Mouse (Mus musculus) intestine, postnatal 0 days (tissue): ENCODE measurements around the gene Mboat2. TPM values are rescaled to one million over a fixed set of nuclear protein-coding genes. Genes with fewer than 3 reads are reported as not detected.
A peak's percentile ranks its signal among the peaks of the same experiment; 100 is the strongest.

Source experiments
- ATAC-seq: fragments of 200-750 bp; cut with Nextera tagmentation; 2 replicates; pipeline ENCODE4 v1.8.0; 2017; ENCODE audit warnings: mild to moderate bottlenecking, moderate TSS enrichment, moderate library complexity
- H3K27ac ChIP-seq: fragments of 300-500 bp; sonication (generic); 2 replicates; pipeline ENCODE4 v1.5.1; 2014; ENCODE audit warnings: mild to moderate bottlenecking, low read depth, low read length, moderate library complexity
- H3K27me3 ChIP-seq: fragments of 300-500 bp; sonication (generic); replicated peaks from 2 replicates; pipeline ENCODE4 v1.6.1; 2014; ENCODE audit warnings: low read length, mixed read lengths; ENCODE audit not compliant: control insufficient read depth, insufficient read depth
- H3K36me3 ChIP-seq: fragments of 300-500 bp; sonication (generic); 2 replicates; pipeline ENCODE4 v1.6.1; 2014; ENCODE audit warnings: mild to moderate bottlenecking, moderate library complexity; ENCODE audit not compliant: control insufficient read depth, insufficient read depth
- H3K4me1 ChIP-seq: fragments of 300-500 bp; sonication (generic); replicated peaks from 2 replicates; pipeline ENCODE4 v1.6.1; 2014; ENCODE audit warnings: antibody characterized with exemption, low read length, mixed read lengths; ENCODE audit not compliant: control insufficient read depth, insufficient read depth
- H3K4me2 ChIP-seq: fragments of 300-500 bp; sonication (generic); replicated peaks from 2 replicates; pipeline ENCODE4 v1.6.1; 2014; ENCODE audit warnings: low read depth, mild to moderate bottlenecking, moderate library complexity
- H3K4me3 ChIP-seq: fragments of 300-500 bp; sonication (generic); 2 replicates; pipeline ENCODE4 v1.5.1; 2014; ENCODE audit warnings: low read depth, low read length
- H3K9ac ChIP-seq: fragments of 300-500 bp; sonication (generic); 2 replicates; pipeline ENCODE4 v1.6.1; 2014; ENCODE audit warnings: mild to moderate bottlenecking, low read depth, low read length
- H3K9me3 ChIP-seq: fragments of 300-500 bp; sonication (generic); 2 replicates; pipeline ENCODE4 v1.6.1; 2016; ENCODE audit warnings: mixed run types; ENCODE audit not compliant: control insufficient read depth
- CTCF ChIP-seq: sonication (generic); IDR thresholded peaks from 2 replicates; pipeline ENCODE4 v1.5.1; 2016; ENCODE audit warnings: low read depth, mild to moderate bottlenecking, control low read depth, antibody characterized with exemption, moderate library complexity
- WGBS: fragments of 180-500 bp; shearing (Covaris S2); extraction: QIAGEN DNeasy Blood & Tissue Kit; methylation state at CpG from one replicate; pipeline ENCODE4 v1.1.7; 2014; 5-methylcytosine and 5-hydroxymethylcytosine counted together
- polyA plus RNA-seq: library from polyadenylated mRNA; unstranded; fragments of >200 nt; fragmentation: Nextera tagmentation; extraction: Ambion mirVana; gene quantifications from 2 replicates; pipeline ENCODE4 v1.2.1, GENCODE M21; 2015

Gene Mboat2
- polyA plus RNA-seq, 1 experiment from 2014 or later, result 8.1 TPM

DNA sequence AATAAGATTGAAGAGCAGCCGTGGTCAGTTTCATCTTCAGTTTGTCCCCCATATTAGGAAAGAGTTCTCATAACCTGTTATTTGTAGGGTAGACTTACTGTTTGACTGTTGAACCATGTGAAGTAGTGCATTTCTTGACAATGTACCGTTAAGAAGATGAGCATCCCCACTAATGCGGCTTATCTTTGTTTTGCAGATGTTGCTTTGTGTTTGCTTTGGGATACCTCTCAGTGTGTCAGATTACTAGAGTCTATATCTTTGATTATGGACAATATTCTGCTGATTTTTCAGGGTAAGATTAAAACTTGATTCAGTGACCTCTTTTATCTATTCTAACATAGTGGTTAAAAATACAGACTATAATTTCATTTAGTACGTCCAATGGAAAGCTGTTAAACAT, 93.3 kb downstream of the Mboat2 start:
- no peak for TF ChIP-seq CTCF
- Histone ChIP-seq H3K9ac (no peak overlapping the region), H3K4me2 (no peak overlapping the region), H3K4me3 (no peak overlapping the region), H3K27ac (no peak overlapping the region), H3K36me3 (no peaks in the 10 kb centered on the region), H3K27me3 (no peaks in the 10 kb centered on the region), H3K9me3 (no peaks in the 10 kb centered on the region), H3K4me1 (no peaks in the 10 kb centered on the region)
- WGBS, result 78% methylated on average over 4 of the region's 4 CpGs
- ATAC-seq, result no peak

DNA sequence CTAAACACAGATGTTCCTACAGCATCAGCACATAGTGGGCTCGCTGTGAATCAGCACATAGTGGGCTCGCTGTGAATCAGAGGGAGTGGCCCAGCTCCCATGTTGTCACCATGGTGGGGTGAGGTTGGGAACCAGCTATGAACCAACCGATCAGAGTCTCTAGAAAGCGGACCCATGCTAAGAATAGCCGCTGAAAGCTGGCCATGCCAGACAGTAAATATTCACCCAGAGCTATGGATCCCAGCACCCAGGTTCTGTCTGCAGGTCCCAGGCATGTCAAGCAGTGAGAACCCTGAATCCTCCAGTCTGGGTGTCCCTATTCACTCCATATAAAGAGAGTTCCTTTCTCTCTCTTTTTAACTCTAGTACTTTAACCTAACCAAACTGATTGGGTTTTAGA, 94.6 kb downstream of the Mboat2 start:
- no peak for ATAC-seq
- H3K27ac ChIP-seq, result no peak overlapping the region
- H3K27me3 ChIP-seq, result no peaks in the 10 kb centered on the region
- H3K4me2 ChIP-seq, result no peak overlapping the region
- no peak overlapping the region for H3K4me3 ChIP-seq
- no peaks in the 10 kb centered on the region for H3K4me1 ChIP-seq
- H3K9me3 ChIP-seq, result no peaks in the 10 kb centered on the region
- H3K36me3 ChIP-seq, result no peaks in the 10 kb centered on the region
- no peak overlapping the region for H3K9ac ChIP-seq
- no peak for TF ChIP-seq CTCF
- 83% methylated on average over 5 of the region's 5 CpGs for WGBS

DNA sequence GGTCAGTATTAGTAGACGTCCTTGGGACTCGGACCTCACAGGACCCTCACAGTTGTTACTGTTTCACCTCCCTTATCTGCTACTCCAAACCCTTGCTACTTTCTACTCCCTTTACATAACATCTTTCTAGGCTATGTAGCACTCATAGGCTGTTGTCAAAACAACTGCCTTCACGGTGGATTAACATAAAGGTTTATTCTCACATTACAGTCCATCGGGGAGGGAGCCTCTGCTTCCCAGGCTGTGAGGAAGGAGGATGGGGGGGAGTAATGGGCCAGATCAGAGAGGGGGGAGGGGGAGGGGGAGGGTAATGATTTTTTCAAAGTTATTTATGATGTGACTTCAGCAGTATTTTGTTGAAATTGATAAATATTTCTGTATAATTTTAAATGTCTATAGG, 95.0 kb downstream of the Mboat2 start:
- TF ChIP-seq CTCF, result no peak
- Histone ChIP-seq H3K4me1 (no peaks in the 10 kb centered on the region), H3K9ac (no peak overlapping the region), H3K36me3 (no peaks in the 10 kb centered on the region), H3K27ac (no peak overlapping the region), H3K9me3 (no peaks in the 10 kb centered on the region), H3K4me3 (no peak overlapping the region), H3K4me2 (no peak overlapping the region), H3K27me3 (no peaks in the 10 kb centered on the region)
- no peak for ATAC-seq
- WGBS, result 74% methylated on average over 4 of the region's 4 CpGs

DNA sequence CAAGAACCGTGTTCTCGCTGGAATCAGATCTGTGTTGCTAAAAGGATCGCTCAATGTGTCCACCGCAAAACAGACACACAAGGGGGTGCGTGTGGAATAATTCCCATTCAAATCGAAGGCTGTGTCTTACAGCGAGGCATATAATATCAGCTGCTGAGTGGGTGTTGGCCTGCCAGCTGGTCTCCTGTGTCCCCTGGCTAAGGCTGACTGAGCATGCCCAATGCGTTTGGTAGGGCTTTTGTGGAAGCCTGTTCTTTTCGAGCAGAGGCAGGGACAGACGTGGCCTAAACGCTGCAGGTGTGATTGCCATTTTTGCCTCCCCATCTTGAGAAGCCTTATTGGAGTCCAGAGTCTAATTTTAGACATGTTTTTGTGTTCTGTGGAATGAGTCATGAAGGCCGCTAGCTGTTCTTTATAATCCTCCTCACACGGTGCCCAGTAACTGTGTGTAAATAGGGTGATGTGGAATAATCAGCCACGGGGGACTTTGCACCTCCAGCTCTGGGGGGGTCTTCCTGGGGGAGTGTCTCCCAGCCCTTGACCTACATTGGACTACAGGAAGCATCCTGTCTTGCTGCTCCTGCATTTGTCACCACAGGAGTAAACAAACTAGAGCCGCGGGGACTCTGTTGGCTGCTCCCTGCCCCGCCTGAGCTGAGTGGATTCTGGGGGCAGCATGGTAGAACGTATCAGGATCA, 97.5 kb downstream of the Mboat2 start:
- Histone ChIP-seq H3K4me1 (no peaks in the 10 kb centered on the region), H3K4me3 (no peak overlapping the region), H3K36me3 (no peaks in the 10 kb centered on the region), H3K27me3 (no peaks in the 10 kb centered on the region), H3K9ac (no peak overlapping the region), H3K9me3 (no peaks in the 10 kb centered on the region), H3K4me2 (no peak overlapping the region), H3K27ac (no peak overlapping the region)
- peak; percentile 89 for ATAC-seq
- 48% methylated on average over 18 of the region's 18 CpGs for WGBS
- no peak for TF ChIP-seq CTCF

DNA sequence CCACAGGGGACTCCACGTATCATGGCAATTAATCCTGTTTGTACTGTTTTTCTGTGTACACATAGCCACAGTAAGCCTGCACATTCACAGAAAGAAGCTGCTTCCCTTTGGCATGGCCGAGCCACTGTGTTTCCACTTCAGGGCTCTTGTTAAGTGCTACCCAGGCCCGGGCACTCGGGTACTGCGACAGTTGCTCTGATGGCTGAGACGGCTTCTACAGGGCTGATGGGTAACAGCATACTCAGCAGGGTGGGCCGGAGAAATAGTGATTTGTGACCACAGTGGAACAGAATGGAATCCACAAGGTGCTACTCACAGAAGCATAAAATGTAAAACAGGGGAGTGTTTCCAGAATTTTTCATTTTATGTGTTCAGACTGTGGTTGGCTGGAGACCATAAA, 98.4 kb downstream of the Mboat2 start:
- Histone ChIP-seq H3K9ac (no peak overlapping the region), H3K36me3 (no peaks in the 10 kb centered on the region), H3K4me1 (no peaks in the 10 kb centered on the region), H3K9me3 (no peaks in the 10 kb centered on the region), H3K4me2 (no peak overlapping the region), H3K4me3 (no peak overlapping the region), H3K27ac (no peak overlapping the region), H3K27me3 (no peaks in the 10 kb centered on the region)
- no peak for ATAC-seq
- TF ChIP-seq CTCF, result no peak
- 85% methylated on average over 7 of the region's 7 CpGs for WGBS

GRCm38 (mm10) chr12:24930760-24931159, 100.1 kb downstream of the Mboat2 start:
- Histone ChIP-seq H3K27ac (no peak overlapping the region), H3K36me3 (no peaks in the 10 kb centered on the region), H3K27me3 (no peaks in the 10 kb centered on the region), H3K4me3 (no peak overlapping the region), H3K9ac (no peak overlapping the region), H3K4me1 (no peaks in the 10 kb centered on the region), H3K9me3 (no peaks in the 10 kb centered on the region), H3K4me2 (no peak overlapping the region)
- ATAC-seq, result no peak
- no peak for TF ChIP-seq CTCF
- WGBS, result 44% methylated on average over 3 of the region's 3 CpGs

DNA sequence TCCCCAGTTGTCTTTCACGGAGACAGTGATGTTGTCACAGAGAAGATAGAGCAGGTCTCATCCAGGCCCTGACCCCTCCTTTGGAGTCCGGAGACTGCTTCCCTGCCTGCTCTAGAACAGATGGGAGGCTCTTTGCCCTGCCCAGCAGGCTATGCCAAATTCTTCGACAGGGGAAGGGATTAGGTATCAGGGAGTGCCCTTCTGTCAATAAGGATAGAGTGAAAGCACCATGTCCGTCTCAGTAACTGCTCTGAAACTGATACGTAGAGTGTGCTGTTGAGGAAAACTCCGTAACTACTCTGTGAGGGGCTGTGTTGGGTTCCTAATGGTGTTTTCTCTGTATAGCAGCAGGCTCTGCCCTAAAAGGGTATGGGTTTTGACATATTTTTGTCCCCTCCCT, 101.4 kb downstream of the Mboat2 start:
- no peak overlapping the region for H3K4me3 ChIP-seq
- H3K36me3 ChIP-seq, result no peaks in the 10 kb centered on the region
- no peak overlapping the region for H3K4me2 ChIP-seq
- H3K4me1 ChIP-seq, result no peaks in the 10 kb centered on the region
- no peaks in the 10 kb centered on the region for H3K9me3 ChIP-seq
- no peaks in the 10 kb centered on the region for H3K27me3 ChIP-seq
- WGBS, result 65% methylated on average over 6 of the region's 6 CpGs
- ATAC-seq, result no peak
- no peak overlapping the region for H3K27ac ChIP-seq
- no peak overlapping the region for H3K9ac ChIP-seq
- TF ChIP-seq CTCF, result no peak
